Mouse (Mus musculus) liver, adult (tissue): ENCODE measurements around the gene Kazn.
A peak's percentile ranks its signal among the peaks of the same experiment; 100 is the strongest.

ENCODE experiments used
- GATA4 ChIP-seq: IDR thresholded peaks from 2 replicates; pipeline ENCODE4 v1.6.1; 2014; ENCODE audit warnings: mild to moderate bottlenecking, low read length; ENCODE audit not compliant: insufficient replicate concordance

The Kazn gene

DNA sequence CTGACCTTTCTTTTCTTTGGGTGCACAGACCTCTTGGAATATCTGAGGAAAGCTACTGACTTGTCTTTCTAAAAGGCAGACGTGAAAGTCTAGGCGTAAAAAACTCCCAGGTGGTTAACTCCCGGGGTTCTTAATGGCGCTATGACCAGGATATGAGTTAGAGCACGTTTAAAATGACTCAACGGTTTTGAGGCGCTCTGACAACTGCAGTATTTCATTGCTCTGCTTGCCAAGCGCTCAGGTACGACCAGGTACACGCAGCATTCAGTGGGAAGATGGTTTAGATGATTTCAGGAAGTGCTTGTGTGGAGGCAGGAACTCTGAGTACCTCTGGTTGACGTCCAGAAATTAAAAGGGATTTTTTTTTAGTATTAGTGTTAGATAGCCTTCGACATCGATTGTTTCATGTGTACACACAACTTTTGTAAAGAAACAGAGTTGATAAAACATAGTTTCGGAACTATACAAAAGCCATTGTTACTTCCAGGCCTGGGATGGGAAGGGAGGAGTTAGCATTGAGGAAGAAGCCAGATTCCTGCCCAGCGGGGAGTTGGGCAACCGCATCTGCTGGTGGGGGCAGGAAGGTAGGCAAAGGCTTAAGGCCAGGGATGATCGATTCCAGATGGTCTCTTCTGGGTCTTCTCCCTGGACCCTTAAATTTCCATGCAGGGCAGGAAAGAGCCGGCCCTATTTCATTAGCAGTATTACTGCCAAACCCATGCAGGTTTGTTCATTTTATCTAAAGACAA lies 167.8 kb downstream of the Kazn start:
- TF ChIP-seq GATA4: peak; percentile 20; the same call in 1 of the 2 replicates

DNA sequence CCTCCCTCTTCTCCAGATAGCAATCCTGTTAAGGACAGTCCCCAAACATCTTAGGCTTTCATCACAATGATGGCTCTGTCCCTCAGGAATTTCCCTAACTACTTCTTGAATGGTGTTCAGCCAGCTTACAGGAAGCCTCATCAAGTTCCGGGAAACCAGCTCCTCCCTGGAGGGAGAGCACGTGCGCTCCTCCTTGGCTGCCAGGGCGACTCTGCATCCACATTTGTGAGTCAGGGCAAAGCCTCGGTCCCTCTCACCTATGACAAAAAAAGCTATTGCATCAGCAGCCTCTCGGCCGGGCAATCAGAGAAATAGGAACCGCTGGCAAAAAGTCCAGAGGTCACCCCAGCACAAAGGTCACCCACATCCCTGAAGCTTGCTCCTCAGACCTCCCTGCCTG lies 168.4 kb downstream of the Kazn start:
- TF ChIP-seq GATA4: peak; percentile 53; the same call in 1 of the 2 replicates

DNA sequence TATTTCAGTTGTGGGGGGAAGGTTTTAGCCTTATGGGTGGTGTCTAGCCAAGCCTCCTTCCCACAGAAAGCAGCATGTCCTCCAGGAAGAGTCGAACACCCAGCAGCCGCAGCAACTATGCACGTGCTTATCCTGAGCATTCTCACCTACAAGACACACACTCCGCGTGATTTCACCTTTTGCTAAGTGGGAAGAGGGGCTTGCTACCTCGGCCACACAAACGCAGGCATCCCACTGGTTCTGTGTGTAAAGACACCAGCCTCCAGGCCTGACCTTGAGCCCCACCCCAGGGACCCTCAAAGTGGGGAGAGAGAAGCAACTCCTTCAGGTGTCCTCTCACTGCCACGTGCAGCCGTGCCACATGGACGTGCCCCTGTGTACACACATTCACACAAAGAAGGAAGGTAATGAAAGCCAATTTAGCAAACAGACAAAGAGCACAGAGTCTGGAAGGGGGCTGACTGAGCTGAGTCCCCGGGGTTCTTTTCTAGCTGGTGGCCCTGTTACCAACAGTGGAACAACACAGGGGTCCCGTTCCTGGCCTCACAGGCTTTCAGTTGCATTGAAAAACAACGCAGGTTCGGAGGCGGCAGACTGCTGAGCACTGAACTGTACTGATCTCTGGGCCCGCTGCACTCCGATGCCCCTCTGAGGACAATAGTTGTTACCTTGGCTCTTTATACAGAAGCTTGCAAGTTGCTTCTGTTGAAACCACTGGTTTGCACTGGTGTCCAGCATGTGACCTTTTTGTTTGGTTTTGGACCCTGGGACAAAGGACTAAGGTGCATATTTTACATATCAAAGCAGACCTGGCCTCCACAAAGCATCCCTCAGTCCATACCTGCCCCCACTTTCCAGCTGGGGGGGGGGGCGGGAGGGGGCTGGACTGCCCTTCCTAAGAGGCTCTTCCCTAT lies 170.0 kb downstream of the Kazn start:
- no peak for TF ChIP-seq GATA4

DNA sequence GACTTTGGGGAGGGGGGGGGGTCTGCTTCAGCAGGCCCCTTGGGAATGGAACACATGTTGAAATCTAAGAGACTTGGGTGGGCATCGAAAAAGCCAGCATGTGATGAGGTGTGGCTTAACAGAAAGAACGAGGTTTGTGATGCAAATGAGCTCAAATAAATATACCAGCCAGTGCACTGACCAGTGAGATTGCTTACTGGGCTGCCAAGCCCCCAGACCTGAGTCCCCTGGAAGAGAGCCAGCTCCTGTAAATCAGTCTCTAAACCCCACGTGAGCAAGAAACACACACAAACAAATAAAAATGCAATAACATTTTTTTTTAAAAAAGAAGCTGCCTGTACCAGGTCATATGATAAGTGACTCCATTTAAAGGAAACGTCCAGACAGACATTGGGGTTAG lies 172.6 kb downstream of the Kazn start:
- TF ChIP-seq GATA4: no peak

DNA sequence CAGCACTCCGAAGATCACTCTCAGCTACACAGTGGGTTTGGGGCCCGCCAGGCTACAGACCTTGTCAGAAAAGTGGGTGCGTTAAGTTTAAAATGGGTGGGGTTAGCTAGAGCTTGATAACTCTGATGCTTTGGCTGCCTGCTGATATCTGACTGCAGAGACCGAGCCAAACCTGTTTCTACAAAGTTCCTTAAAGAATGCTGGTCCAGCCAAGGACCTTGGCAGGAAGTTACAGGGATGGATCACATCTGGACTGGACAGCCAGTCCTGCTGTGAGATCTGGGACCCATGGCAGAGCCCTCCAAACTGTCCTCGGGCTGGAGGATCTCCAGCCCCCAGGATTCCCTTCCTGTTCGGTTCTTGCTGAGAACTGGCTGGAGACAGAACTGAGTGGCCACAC lies 173.4 kb downstream of the Kazn start:
- 0 out of 2 replicates have a peak, but pooled peaks have one; percentile 25 for TF ChIP-seq GATA4

DNA sequence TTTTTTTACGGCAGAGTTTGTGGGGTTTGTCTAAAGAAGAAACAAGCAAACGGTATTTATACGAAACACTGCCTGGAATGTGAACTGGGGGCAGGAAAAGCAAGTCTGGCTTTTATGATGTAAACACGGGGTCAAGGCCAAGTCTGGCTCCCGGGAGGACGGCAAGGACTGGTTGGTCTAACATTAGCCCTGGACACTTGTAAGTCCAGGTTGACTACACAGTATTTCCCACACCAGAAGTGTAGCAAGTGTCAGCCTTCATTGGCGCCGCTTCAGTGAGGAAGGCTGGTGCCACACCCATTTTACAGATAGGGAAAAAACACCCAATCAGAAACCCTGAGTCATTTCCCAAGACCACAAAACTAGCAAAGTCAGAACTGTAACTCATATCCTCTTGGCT lies 173.9 kb downstream of the Kazn start:
- peak; percentile 60; the same call in 1 of the 2 replicates for TF ChIP-seq GATA4

DNA sequence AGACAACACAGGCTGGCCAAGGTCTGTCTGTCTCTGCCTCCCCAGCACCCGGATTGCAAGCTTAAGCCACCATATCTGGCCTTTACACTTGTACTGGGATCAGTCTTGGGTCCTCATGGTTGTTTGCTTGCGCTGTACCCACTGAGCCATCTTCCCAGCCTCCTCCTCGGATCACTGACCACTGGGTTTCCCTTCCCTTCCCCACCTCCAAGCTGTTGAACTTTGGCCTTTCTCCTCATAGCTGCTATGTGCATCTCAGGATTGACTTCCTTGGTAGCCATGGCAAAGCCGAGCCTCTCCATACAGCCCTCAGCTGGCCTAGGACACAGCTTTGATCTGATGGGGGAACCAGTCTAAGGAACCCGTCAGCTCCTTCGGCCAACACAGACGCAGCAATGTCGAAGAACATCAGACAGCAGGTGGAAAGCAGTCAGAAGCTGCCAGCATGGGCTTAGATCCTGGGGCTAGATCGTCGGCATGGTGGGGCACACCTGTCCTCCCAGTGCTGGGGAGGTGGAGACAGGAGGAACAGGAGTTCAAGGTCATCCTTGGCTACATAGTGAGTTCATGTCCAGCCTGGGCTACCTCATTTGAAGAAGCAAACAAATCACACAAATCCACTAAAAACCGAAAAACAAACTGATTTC lies 174.5 kb downstream of the Kazn start:
- TF ChIP-seq GATA4: no peak

DNA sequence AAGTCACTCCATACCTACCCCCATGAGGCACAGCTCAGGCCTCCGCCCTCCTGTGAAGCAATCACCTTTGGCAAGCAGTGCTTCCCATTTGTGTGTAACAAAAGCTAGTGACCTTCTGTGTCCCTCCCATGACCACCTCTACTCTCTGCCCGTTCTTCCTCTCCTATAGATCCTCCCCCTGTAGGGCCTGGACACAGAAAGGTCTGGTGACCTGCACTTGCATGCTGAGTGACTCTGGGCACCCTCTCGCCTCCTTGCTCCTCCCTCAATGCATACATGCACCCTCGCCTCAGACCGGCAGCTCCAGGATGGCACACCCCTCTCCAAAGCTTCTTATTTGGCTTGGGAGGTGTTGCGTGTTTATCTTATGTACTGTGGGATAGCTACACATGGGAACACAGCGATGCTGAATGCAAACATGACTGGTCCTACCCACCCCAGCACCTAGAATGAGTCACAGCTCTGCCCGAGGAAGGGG lies 176.1 kb downstream of the Kazn start:
- TF ChIP-seq GATA4: no peak

DNA sequence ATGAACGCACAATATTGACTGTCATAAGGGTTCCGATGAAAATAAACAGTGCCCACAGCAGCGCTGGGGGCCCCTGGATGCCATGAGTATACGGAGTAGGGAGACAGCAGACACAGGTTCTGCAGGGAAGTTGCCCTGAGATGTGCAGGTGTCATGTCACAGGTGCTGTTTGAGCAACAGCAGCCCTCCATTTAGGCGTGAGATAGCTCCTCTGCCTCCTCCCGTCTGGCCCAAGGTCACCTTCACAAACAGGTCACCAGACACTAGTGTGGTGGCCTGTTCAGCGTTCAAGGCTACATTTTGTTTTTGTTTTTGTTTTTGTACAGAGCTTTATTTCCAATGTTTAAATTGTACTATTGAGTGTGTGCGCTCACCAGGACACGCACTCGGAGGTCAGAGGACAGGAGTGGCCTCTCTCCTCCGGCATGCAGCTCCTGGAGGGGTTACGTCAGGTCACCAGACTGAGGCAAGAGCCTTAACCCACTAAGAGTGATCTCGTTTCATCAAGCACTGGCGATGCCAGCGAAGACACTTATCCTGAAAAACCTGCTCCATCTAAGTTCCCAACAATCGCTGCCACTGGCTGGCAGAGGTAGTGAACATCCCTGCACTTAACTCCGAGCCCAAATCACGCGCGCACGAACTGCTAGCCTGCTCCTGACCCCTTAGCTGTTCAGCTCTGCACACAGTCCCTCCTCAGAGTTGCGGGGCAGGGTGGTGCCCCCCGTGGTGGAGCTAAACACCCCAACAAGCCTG lies 177.5 kb downstream of the Kazn start:
- no peak for TF ChIP-seq GATA4

DNA sequence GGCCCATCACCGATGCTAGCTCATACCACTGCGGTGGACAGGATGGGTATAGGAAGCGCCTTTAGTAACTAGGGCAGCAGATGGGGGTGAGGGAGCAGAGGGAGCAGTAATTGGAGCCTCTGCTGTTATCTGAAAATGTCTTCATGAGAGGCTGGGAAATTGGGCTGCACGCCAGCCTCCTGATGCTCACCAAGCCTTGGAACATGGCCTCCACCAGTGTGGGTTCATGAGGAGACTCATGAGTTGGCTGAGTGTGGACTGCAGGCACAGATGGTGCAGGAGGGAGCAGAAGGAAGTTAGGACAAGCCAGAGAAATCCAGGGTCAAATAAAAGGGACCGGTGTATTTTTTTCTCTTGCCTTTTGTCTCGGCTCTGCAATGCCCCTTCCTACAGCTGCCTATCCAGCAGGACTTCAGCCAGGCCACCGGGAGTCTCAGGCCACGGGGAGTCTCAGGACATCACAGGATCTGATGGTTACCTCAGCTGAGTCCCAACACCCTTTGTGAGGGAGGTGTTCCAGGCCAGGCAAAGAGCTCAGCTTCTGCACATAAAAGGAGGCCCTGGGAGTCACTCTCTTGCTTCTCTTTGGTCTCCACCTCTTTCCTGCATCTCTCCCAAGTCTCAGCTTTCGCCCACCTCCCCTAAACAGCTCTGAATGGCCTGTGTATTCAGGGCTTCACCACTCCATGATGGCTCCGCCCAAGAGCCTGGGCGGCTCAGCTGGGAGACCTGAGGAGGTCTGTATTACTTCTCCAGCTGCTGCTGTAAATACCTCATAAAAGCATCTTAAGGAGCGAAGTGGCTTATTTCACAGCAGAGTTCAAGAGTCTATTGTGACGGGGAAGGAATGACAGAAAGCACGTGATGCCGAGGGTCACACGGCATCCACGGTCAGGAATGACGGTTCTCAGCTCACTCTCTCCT lies 178.5 kb downstream of the Kazn start:
- no peak for TF ChIP-seq GATA4

DNA sequence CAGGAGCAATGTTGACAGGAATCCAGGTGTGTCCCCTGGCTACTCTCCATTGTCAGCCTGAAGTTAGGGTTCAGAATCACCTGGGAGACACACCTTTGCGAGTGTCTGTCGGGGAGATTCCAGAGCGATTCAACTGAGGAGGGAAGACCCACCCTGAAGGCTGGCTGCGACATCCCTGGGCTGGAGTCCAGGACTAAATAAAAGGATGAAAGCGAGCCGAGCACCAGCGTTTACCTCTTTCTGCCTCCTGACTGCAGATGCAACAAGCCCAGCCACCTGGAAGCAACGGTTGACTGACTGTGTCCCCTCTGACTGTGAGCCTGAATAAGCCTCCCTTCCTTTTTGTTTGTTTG lies 179.4 kb downstream of the Kazn start:
- no peak for TF ChIP-seq GATA4

DNA sequence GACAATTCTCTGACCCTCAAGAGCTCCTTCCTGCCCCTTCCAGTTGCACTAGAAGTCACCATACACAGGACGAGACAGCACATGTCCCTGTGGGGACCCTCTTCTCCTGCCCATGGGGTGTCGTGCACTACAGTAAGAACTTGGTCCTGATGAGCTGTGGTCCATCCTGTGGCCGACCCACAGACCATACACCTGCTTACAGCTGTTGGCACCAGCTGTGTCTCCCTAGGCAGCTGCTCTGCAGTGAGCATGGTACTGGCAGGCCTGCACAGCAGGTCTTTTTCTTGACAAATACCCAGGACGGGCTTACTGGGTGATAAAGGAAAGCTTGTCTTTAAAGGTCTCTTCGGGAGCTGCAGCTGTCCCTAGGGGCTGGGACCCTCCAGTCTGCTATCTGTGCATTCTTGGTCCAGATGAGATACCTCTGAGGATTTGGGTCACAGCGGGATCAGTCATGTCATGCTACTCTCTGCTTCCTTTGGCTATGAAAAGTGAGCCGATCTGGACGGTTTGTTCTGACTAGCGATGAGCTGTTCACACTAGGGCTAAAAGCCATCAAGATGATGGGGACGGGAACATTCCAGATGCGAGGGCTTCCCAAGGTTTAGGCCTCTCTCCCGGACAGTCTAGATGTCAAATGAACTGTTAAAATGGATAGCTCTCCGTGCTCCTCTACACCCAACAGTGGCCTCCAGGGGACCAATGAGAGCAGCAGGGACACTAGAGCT lies 179.9 kb downstream of the Kazn start:
- TF ChIP-seq GATA4: no peak

DNA sequence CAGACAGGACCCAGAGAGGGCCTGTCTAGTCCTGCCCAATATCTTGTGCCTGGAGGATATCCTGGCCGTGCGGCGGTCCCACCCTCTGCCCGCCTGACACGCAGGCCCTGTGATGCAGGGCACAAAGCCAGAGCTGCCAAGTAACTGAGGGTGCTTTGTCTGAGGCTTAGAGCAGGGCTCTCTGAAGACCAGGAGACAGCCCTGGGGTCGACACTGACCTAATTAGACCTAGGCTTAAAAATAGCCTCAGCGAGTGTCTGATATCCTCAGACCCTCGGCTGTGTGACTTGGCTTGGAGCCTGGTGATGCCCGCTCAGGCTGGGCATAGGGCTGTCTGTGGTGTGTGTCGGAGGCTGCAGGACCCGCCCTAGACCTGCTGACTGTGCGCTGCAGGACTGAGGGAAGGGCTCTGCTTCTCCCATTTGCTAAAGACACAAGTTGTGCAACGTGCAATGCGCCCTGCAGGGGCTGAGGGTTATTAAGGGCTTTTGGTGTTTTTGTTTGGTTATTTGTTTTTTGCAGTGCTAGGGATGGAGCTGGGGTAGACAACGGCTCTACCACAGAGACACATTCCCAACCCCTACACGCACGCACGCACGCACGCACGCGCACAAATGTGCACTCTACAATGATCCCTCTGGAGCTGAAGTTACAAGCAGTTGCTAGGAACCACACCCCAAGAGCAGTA lies 181.5 kb downstream of the Kazn start:
- TF ChIP-seq GATA4: peak; percentile 57; the same call in 1 of the 2 replicates
